8 mouse cellular contexts compared by ENCODE assay signal in the genomic region with DNA sequence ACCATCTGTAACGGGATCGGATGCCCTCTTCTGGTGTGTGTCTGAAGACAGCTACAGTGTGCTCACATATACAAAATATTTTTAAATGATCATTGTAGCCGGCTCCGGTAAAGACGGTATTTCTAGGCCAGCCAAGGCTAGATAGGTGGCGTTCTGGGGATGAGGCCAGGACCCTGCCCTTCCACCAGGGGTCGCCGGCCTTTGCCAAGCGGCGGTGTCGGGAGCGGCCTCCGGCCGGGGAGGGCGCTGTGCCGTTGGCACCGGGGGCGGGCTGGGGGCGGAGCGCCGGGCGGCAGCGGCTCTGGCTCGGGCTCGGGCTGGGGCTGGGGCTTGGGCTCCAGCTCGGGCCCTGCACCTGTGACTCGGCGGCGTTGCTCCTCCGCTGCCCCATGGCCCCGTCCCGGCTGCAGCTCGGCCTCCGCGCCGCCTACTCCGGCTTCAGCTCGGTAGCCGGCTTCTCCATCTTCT. TPM values are rescaled to one million over a fixed set of nuclear protein-coding genes. Genes with fewer than 3 reads are reported as not detected.
A peak's percentile ranks its signal among the peaks of the same experiment; 100 is the strongest.
DNase-seq lines count a peak whose midpoint lies in the region; ATAC-seq and TF ChIP-seq lines count a peak whose summit lies in the region.

No protein-coding gene starts in this region.

- DNase-seq in MEL (ENCODE audit: low read depth, low spot score): peak; percentile 97
- DNase-seq in cerebellum, adult 18-20 months: peak; percentile 90 to 95
- peak; percentile 90 for DNase-seq in forebrain, postnatal 0 days
- peak; percentile 89 for DNase-seq in hindbrain, embryonic 10.5 days (ENCODE audit: low spot score)
- peak; percentile 84 for DNase-seq in layer of hippocampus, adult 9-11 months
- DNase-seq in lung, postnatal 0 days (ENCODE audit: low spot score): peak; percentile 94
- peak; percentile 78 for DNase-seq in ovary, postnatal 10 days (ENCODE audit: low spot score)
- DNase-seq in thymus, postnatal 10 days (ENCODE audit: low spot score in 2 of 2): peak; percentile 90 to 98

- peaks cover 10 to 48% of the 10 kb centered on the region in 2 experiments for H3K4me1 ChIP-seq in MEL (ENCODE audit: control insufficient read depth in 1 of 2, insufficient read depth in 2 of 2, low read length in 2 of 2)
- H3K4me1 ChIP-seq in forebrain, postnatal 0 days (ENCODE audit: insufficient read depth): no peaks in the 10 kb centered on the region
- H3K4me1 ChIP-seq in hindbrain, embryonic 10.5 days (replicated peaks): peaks cover 45% of the 10 kb centered on the region
- H3K4me1 ChIP-seq in lung, postnatal 0 days (ENCODE audit: insufficient read depth, low read depth, low read length): peaks cover 31% of the 10 kb centered on the region; the same call in 1 of the 2 replicates

- no peak for TF ChIP-seq EP300 in MEL (IDR thresholded peaks at IDR 0.05; ENCODE audit: low read depth in 1 of 2, low read length in 2 of 2)
- TF ChIP-seq EP300 in lung, postnatal 0 days (IDR thresholded peaks at IDR 0.05): no peak

- peak overlapping the region; percentile 94 for H3K27ac ChIP-seq in MEL (ENCODE audit: control insufficient read depth, low read depth, low read length)
- H3K27ac ChIP-seq in forebrain, postnatal 0 days (ENCODE audit: low read depth, low read length): peak overlapping the region; percentile 75
- H3K27ac ChIP-seq in hindbrain, embryonic 10.5 days: peak overlapping the region; percentile 89
- peak overlapping the region; percentile 85 for H3K27ac ChIP-seq in lung, postnatal 0 days (ENCODE audit: low read length)

- no peak for TF ChIP-seq RAD21 in MEL (IDR thresholded peaks at IDR 0.05; ENCODE audit: low read depth, low read length)

- peak overlapping the region; percentile 90 to 91 for H3K4me3 ChIP-seq in MEL (ENCODE audit: control insufficient read depth in 1 of 2, insufficient read depth in 1 of 2, low read depth in 2 of 2, low read length in 2 of 2)
- peak overlapping the region; percentile 97 for H3K4me3 ChIP-seq in forebrain, postnatal 0 days (ENCODE audit: low read depth, low read length)
- H3K4me3 ChIP-seq in hindbrain, embryonic 10.5 days: peak overlapping the region; percentile 91
- H3K4me3 ChIP-seq in lung, postnatal 0 days (ENCODE audit: low read depth, low read length): peak overlapping the region; percentile 77

- H3K79me2 ChIP-seq in MEL (ENCODE audit: control insufficient read depth, insufficient read depth, low read length, poor library complexity): peaks cover 29% of the 10 kb centered on the region

- ATAC-seq in forebrain, postnatal 0 days: peak; percentile 90
- ATAC-seq in lung, postnatal 0 days: peak; percentile 86

- peak in 2 of 3 experiments; percentile 93 to 100; a peak in 4 of 6 replicates for TF ChIP-seq CTCF in MEL (IDR thresholded peaks at IDR 0.05 in 2 of 3, conservative IDR thresholded peaks at IDR 0.05 in 1 of 3; ENCODE audit: control insufficient read depth in 1 of 3, insufficient read depth in 1 of 3, low read depth in 2 of 3, low read length in 3 of 3, poor library complexity in 1 of 3, severe bottlenecking in 1 of 3)
- peak; percentile 92 for TF ChIP-seq CTCF in forebrain, postnatal 0 days (IDR thresholded peaks at IDR 0.05; ENCODE audit: low read depth)
- peak; percentile 93 for TF ChIP-seq CTCF in lung, postnatal 0 days (IDR thresholded peaks at IDR 0.05)

- no peaks in the 10 kb centered on the region for H3K9me3 ChIP-seq in MEL (replicated peaks; ENCODE audit: insufficient read depth, low read length)
- H3K9me3 ChIP-seq in forebrain, postnatal 0 days (ENCODE audit: low read length): no peaks in the 10 kb centered on the region
- no peaks in the 10 kb centered on the region for H3K9me3 ChIP-seq in hindbrain, embryonic 10.5 days
- no peaks in the 10 kb centered on the region for H3K9me3 ChIP-seq in lung, postnatal 0 days (ENCODE audit: low read length)

- WGBS in forebrain, postnatal 0 days: 1% methylated on average over 38 of the region's 39 CpGs
- WGBS in hindbrain, embryonic 10.5 days: 3% methylated on average over 39 of the region's 39 CpGs
- 2% methylated on average over 31 of the region's 39 CpGs for WGBS in lung, postnatal 0 days

- H3K27me3 ChIP-seq in MEL (ENCODE audit: control insufficient read depth in 1 of 2, insufficient read depth in 2 of 2, low read length in 2 of 2): no peaks in the 10 kb centered on the region
- H3K27me3 ChIP-seq in forebrain, postnatal 0 days (ENCODE audit: insufficient read depth, low read length): no peaks in the 10 kb centered on the region
- H3K27me3 ChIP-seq in hindbrain, embryonic 10.5 days (ENCODE audit: insufficient read depth, poor library complexity, severe bottlenecking): peaks cover 38% of the 10 kb centered on the region
- no peaks in the 10 kb centered on the region for H3K27me3 ChIP-seq in lung, postnatal 0 days (replicated peaks; ENCODE audit: insufficient read depth, low read length)

- H3K36me3 ChIP-seq in MEL (ENCODE audit: control insufficient read depth in 1 of 2, insufficient read depth in 2 of 2, low read length in 2 of 2): peaks cover 0 to 48% of the 10 kb centered on the region in 2 experiments; a peak in 3 of 4 replicates
- H3K36me3 ChIP-seq in forebrain, postnatal 0 days (ENCODE audit: insufficient read depth): no peaks in the 10 kb centered on the region
- H3K36me3 ChIP-seq in hindbrain, embryonic 10.5 days: no peaks in the 10 kb centered on the region
- no peaks in the 10 kb centered on the region for H3K36me3 ChIP-seq in lung, postnatal 0 days (ENCODE audit: insufficient read depth, low read length)

- peak; percentile 91 to 99 for TF ChIP-seq POLR2A in MEL (IDR thresholded peaks at IDR 0.05; ENCODE audit: control insufficient read depth in 1 of 2, insufficient read depth in 1 of 2, low read depth in 1 of 2, low read length in 2 of 2, poor library complexity in 1 of 2)

- peak overlapping the region; percentile 77 for H3K4me2 ChIP-seq in forebrain, postnatal 0 days (ENCODE audit: low read depth)
- peak overlapping the region; percentile 94 for H3K4me2 ChIP-seq in lung, postnatal 0 days (replicated peaks; ENCODE audit: low read depth, low read length)

- H3K9ac ChIP-seq in MEL (ENCODE audit: control insufficient read depth, low read depth, low read length, poor library complexity, severe bottlenecking): peak overlapping the region; percentile 96
- peak overlapping the region; percentile 95 for H3K9ac ChIP-seq in forebrain, postnatal 0 days
- H3K9ac ChIP-seq in lung, postnatal 0 days (replicated peaks; ENCODE audit: low read depth): peak overlapping the region; percentile 78

TF ChIP-seq in MEL, 35 proteins besides CTCF, POLR2A, EP300 and RAD21:
- TF ChIP-seq TBP (IDR thresholded peaks at IDR 0.05; ENCODE audit: low read depth, low read length) (peak; percentile 88), NELFE (IDR thresholded peaks at IDR 0.05; ENCODE audit: low read depth, low read length) (no peak), UBTF (IDR thresholded peaks at IDR 0.05; ENCODE audit: borderline replicate concordance, insufficient read depth, low read depth, low read length) (peak; percentile 97)

RNA-seq across cellular contexts. Expression of a gene that starts 5.8 kb away (rescaled TPM):
- total RNA-seq in MEL (2012; rRNA removed): 116 and 136 TPM in 2 replicates
- polyA plus RNA-seq in MEL (2012; ENCODE audit: insufficient read depth in 1 of 2, insufficient read length in 2 of 2, low read depth in 1 of 2, low replicate concordance in 2 of 2, missing spikeins in 1 of 2): 100 to 1,000 TPM in 1 of 2 experiments, not detected in 1; 299 TPM
- 40.2 and 56.4 TPM in 2 replicates for total RNA-seq in forebrain, postnatal 0 days (2014; rRNA removed)
- 123 and 135 TPM in 2 replicates for polyA plus RNA-seq in forebrain, postnatal 0 days (2015; fragmentation: Nextera tagmentation; extraction: Ambion mirVana)
- 28.8 and 31.3 TPM in 2 replicates for polyA plus RNA-seq in hindbrain, embryonic 10.5 days (2016; fragmentation: Nextera tagmentation; extraction: Ambion mirVana)
- 69.5 and 75.7 TPM in 2 replicates for polyA plus RNA-seq in lung, postnatal 0 days (2015; fragmentation: Nextera tagmentation; extraction: Ambion mirVana)

RNA-seq across cellular contexts. Expression of a gene that starts 16.4 kb away (rescaled TPM):
- total RNA-seq in MEL (2012; rRNA removed): 4.0 and 7.4 TPM in 2 replicates
- 1 to 10 TPM in 1 of 2 experiments, not detected in 1; 6.6 TPM for polyA plus RNA-seq in MEL (2012; ENCODE audit: insufficient read depth in 1 of 2, insufficient read length in 2 of 2, low read depth in 1 of 2, low replicate concordance in 2 of 2, missing spikeins in 1 of 2)
- 16.6 and 22.0 TPM in 2 replicates for total RNA-seq in forebrain, postnatal 0 days (2014; rRNA removed)
- polyA plus RNA-seq in forebrain, postnatal 0 days (2015; fragmentation: Nextera tagmentation; extraction: Ambion mirVana): 6.5 and 8.7 TPM in 2 replicates
- 6.2 and 6.7 TPM in 2 replicates for polyA plus RNA-seq in hindbrain, embryonic 10.5 days (2016; fragmentation: Nextera tagmentation; extraction: Ambion mirVana)
- 18.7 and 25.5 TPM in 2 replicates for polyA plus RNA-seq in lung, postnatal 0 days (2015; fragmentation: Nextera tagmentation; extraction: Ambion mirVana)

RNA-seq across cellular contexts. Expression of a gene that starts 53.0 kb away (rescaled TPM):
- 0.07 and 0.08 TPM in 2 replicates for total RNA-seq in MEL (2012; rRNA removed)
- polyA plus RNA-seq in MEL (2012; ENCODE audit: insufficient read depth in 1 of 2, insufficient read length in 2 of 2, low read depth in 1 of 2, low replicate concordance in 2 of 2, missing spikeins in 1 of 2): under 1 TPM in 1 of 2 experiments, not detected in 1; 0.10 TPM
- 0.14 and 0.15 TPM in 2 replicates for total RNA-seq in forebrain, postnatal 0 days (2014; rRNA removed)
- 0.18 and 0.34 TPM in 2 replicates for polyA plus RNA-seq in forebrain, postnatal 0 days (2015; fragmentation: Nextera tagmentation; extraction: Ambion mirVana)
- polyA plus RNA-seq in hindbrain, embryonic 10.5 days (2016; fragmentation: Nextera tagmentation; extraction: Ambion mirVana): 0.07 and 0.08 TPM in 2 replicates
- polyA plus RNA-seq in lung, postnatal 0 days (2015; fragmentation: Nextera tagmentation; extraction: Ambion mirVana): 2.1 and 2.9 TPM in 2 replicates

Comparison
In these comparisons a context has a peak if more than half of its experiments do, and no peak if none do; other contexts are left out.
1. Peak in every context shown above with its lines: DNase-seq, ATAC-seq, H3K4me3 ChIP-seq and H3K27ac ChIP-seq.